Mouse (Mus musculus) right cerebral cortex, adult 2 months (tissue): ENCODE data around the gene Vmn2r3.
A peak's percentile ranks its signal among the peaks of the same experiment; 100 is the strongest.
"Not testable (repeated sequence)": the region's sequence is repeated elsewhere in the genome, so short reads cannot be mapped to it uniquely, and the experiment has no call there.

Experiments used
- DNase-seq, 2 experiments: peaks; one replicate each; pipeline ENCODE4 v3.0.0; 2021 to 2022; ENCODE audit warnings: low spot score in 2 of 2

Gene Vmn2r3

DNA sequence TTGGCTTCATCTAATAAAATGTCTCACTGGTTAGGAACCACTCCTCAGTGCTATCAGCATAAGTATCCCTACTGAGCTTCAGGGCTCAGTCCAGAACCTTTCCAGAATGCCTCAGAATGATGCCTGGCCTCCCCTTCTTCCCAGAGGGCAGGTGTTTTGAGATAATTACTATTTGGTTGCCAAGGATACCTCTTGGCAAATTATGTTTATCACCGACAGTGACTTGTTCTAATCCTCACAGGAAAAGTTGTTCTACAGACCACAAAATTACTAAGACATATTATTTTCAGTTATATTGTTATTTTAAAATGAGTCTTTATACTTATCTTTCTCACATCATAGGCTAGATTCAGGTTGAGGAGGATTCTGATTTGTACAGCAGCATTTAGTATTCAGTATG lies at the start of gene Vmn2r3:
Gene Vmn2r3, minus strand, starts transcription at position 101 of the 400 bp plus-strand sequence.
- DNase-seq, result no peak

- no peak for DNase-seq
These were observed 43.0 kb upstream of the Vmn2r3 start for GRCm38 (mm10) chr3:64332548-64332947.

GRCm38 (mm10) chr3:64321824-64322223 lies 32.3 kb upstream of the Vmn2r3 start:
- DNase-seq, result no peak

DNA sequence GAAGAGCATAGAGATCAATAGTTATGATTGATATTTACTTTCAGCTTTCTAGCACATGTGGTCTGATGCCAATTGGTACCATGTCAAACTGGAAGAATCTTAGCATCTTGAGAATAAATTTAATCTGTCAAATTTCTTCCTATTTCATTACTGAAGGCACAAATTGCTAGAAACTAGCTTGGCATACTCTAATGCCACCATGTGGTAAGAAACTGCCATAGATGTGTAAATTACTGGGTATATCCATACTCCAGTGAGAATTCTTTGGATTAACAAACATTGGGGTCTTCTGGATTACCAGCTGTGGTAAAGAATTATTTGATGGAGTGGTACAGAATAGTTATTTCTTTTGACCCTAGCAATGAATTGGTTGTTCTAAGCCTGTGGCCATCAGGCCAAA lies 17.3 kb upstream of the Vmn2r3 start:
- peak in 1 of 2 experiments; percentile 3 for DNase-seq

DNA sequence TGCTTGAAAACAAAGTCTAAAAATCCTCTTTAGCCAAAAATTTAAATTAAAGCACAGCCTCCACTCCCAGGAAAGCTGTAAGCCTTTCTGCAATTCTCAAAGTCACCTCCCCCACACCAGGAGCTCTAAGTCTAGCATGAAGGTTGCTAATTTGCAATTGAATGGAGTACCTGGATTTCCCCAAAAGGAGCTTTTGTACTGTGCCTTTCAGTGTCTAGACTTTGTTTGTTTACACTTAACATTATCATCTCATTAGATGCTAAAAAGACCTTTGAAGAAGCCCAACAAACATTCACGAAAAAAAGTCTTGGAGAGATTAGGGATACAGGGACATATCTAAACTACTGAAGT lies 23.8 kb downstream of the Vmn2r3 start:
- no peak for DNase-seq

- not testable (repeated sequence) for DNase-seq
These were observed 24.3 kb downstream of the Vmn2r3 start for GRCm38 (mm10) chr3:64265056-64265761.

DNA sequence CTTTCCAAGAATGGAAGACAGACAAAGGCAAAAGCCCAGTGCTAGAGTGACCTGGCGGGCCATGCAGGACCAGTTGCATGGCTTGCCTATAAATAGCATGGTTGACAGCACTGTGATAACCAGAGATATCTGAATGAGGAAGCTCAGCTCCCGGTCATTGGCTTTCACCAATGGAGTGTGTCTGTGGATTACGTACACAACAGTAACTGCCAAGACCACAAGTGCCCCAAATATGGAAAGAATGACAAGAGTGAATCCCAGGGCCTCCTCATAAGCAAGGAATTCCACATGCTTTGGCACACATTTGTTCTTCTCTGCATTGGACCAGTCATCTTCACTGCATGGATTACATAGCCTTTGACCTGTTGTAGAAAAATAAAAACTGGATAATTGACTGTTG lies 29.9 kb downstream of the Vmn2r3 start:
- no peak for DNase-seq

- no peak for DNase-seq
These were observed 37.9 kb downstream of the Vmn2r3 start for GRCm38 (mm10) chr3:64251646-64252045.

GRCm38 (mm10) chr3:64250461-64250860 lies 39.0 kb downstream of the Vmn2r3 start:
- DNase-seq, result not testable (repeated sequence)

DNA sequence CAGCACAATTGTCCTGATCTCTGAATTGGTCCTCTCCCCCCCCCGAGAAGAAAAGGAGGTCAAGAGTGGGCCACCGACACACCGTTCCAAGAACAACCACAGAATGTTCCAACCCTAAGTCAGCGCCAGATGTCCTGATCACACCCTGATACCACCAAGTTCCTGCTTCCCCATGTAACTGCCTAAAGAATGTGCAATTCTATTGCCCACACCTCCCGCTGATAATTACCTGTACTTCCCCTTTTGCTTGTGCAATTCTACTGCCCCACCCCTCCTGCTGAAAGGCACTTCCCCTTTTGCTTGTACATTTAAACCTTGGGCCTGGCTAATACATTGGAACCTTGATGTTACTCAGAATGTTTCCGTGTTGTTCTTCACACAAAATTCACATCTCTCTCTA lies 54.0 kb downstream of the Vmn2r3 start:
- not testable (repeated sequence) for DNase-seq

DNA sequence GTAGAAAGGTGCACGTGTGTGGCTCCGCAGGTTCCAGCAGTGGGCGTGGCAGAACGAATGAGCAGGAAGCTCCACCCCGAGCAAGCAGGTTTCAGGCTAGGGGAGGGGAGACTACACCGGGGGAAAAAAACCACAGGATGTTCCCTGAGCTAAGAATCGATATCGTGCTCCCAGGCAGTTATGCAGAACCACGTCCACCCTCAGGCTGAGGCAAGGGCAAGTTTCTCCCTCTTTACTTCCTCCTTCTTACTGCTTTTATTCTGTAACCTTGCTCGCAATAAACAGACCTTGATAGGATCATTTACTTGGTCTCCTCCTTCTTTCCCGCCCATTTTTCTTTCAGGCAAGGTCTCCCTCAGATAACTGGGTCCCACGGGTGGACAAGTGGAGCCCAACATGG lies 55.9 kb downstream of the Vmn2r3 start:
- DNase-seq, result not testable (repeated sequence)

GRCm38 (mm10) chr3:64227243-64227642 lies 62.3 kb downstream of the Vmn2r3 start:
- no peak for DNase-seq
